Mouse (Mus musculus) mouse embryonic stem cell (cell line): ENCODE results near the gene Prr14l.
"Not testable (repeated sequence)": the region's sequence is repeated elsewhere in the genome, so short reads cannot be mapped to it uniquely, and the experiment has no call there.

ENCODE experiments used
- in situ Hi-C, 2 experiments: fragments of 300-500 bp; cut with MboI; formaldehyde crosslinking; loops; 1 replicate in 1 of 2; 3 replicates in 1 of 2; pipeline ENCODE4 v1.14.3; 2019 to 2020; ENCODE audit warnings: low sequenced_read_pairs in 2 of 2, low pct_unique_long_range_greater_than_20kb in 1 of 2, mixed read lengths in 1 of 2; ENCODE audit not compliant: unreplicated experiment in 1 of 2

Gene Prr14l

GRCm38 (mm10) chr5:32853731-32854507 lies at the start of gene Prr14l:
Gene Prr14l, minus strand, starts transcription at chr5:32854256.
- in situ Hi-C loops, result no loop called here

- in situ Hi-C loops, result no loop called here
Measured at GRCm38 (mm10) chr5:32886739-32887138, 32.7 kb upstream of the Prr14l start.

- in situ Hi-C loops, result no loop called here
Measured at GRCm38 (mm10) chr5:32872346-32872745, 18.3 kb upstream of the Prr14l start.

GRCm38 (mm10) chr5:32869389-32870024 lies 15.5 kb upstream of the Prr14l start:
- in situ Hi-C loops, result no loop called here

- in situ Hi-C loops, result no loop called here
Measured at GRCm38 (mm10) chr5:32863253-32864228, 9.5 kb upstream of the Prr14l start, which contains the start of gene Depdc5. Gene Depdc5, plus strand, starts transcription at chr5:32863701.

GRCm38 (mm10) chr5:32862469-32863132 lies 8.5 kb upstream of the Prr14l start:
- in situ Hi-C loops, result no loop called here

- in situ Hi-C loops, result no loop called here
Measured at GRCm38 (mm10) chr5:32861082-32861481, 7.0 kb upstream of the Prr14l start.

GRCm38 (mm10) chr5:32857781-32858220 lies 3.7 kb upstream of the Prr14l start:
- in situ Hi-C loops, result no loop called here

- in situ Hi-C loops, result not testable (repeated sequence)
Measured at GRCm38 (mm10) chr5:32855274-32855673, 1.2 kb upstream of the Prr14l start.

GRCm38 (mm10) chr5:32854818-32855217 lies 762 bp upstream of the Prr14l start:
- in situ Hi-C loops, result no loop called here

- in situ Hi-C loops, result no loop called here
Measured at GRCm38 (mm10) chr5:32852026-32852425, 2.0 kb downstream of the Prr14l start.

- in situ Hi-C loops, result not testable (repeated sequence)
Measured at GRCm38 (mm10) chr5:32849580-32849979, 4.5 kb downstream of the Prr14l start.

- in situ Hi-C loops, result no loop called here
Measured at GRCm38 (mm10) chr5:32849178-32849577, 4.9 kb downstream of the Prr14l start.

GRCm38 (mm10) chr5:32840029-32840428 lies 14.0 kb downstream of the Prr14l start:
- in situ Hi-C loops, result no loop called here

- in situ Hi-C loops, result no loop called here
Measured at GRCm38 (mm10) chr5:32836976-32837375, 17.1 kb downstream of the Prr14l start.

GRCm38 (mm10) chr5:32834497-32834896 lies 19.6 kb downstream of the Prr14l start:
- in situ Hi-C loops, result no loop called here

- in situ Hi-C loops, result no loop called here
Measured at GRCm38 (mm10) chr5:32830054-32830453, 24.0 kb downstream of the Prr14l start.

- in situ Hi-C loops, result not testable (repeated sequence)
Measured at GRCm38 (mm10) chr5:32828766-32829165, 25.3 kb downstream of the Prr14l start.
